Mouse (Mus musculus): ENCODE measurements around the gene Hoxd12. TPM values are rescaled to one million over a fixed set of nuclear protein-coding genes. Genes with fewer than 3 reads are reported as not detected.

Hoxd12 gene
- polyA plus RNA-seq, 1 experiment from 2014 or later = 0.12 TPM

- Histone ChIP-seq H3K9ac (ENCODE audit: low read depth, low read length) (no peak overlapping the region), H3K27ac (ENCODE audit: low read depth, low read length) (no peak overlapping the region; the same call in 1 of the 2 replicates)
Observed at GRCm38 (mm10) chr2:74682796-74683195, 8.0 kb downstream of the Hoxd12 start.

DNA sequence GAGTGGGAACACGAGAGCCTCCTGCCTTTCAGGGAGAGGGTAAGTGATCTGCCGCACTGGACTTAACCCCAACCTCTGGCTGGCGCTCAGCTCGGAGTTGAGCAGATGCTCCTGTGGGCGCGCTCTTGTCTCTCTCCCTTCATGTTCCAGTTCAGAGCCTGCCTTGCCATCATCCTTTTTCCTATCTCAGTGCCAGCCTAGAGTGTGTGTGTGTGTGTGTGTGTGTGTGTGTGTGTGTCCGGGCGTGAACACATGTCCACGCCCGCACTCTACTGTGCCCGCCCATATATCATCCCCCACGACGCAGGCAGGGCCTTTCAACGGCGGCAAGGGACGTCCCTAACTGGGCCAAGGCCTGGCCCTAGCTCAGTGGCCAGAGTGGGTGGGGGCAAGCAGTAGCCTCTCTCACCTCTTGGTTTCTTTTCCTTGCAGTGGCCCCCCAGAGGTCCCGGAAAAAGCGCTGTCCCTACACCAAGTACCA lies 8.7 kb downstream of the Hoxd12 start:
- H3K4me3 ChIP-seq (ENCODE audit: low read depth, low read length) = peak overlapping the region; percentile 40
- H3K36me3 ChIP-seq (ENCODE audit: control insufficient read depth, insufficient read depth) = no peaks in the 10 kb centered on the region
- no peak overlapping the region for H3K9ac ChIP-seq (ENCODE audit: low read depth, low read length)
- H3K4me1 ChIP-seq (replicated peaks; ENCODE audit: control insufficient read depth, insufficient read depth, low read length) = no peaks in the 10 kb centered on the region
- H3K4me2 ChIP-seq (replicated peaks; ENCODE audit: low read depth) = no peak overlapping the region
- no peak for ATAC-seq
- 2% methylated on average over 18 of the region's 18 CpGs for WGBS
- H3K27ac ChIP-seq (ENCODE audit: low read depth, low read length) = no peak overlapping the region
- no peak for TF ChIP-seq CTCF (IDR thresholded peaks at IDR 0.05; ENCODE audit: low read depth)
- no peaks in the 10 kb centered on the region for H3K9me3 ChIP-seq (ENCODE audit: control insufficient read depth)
- H3K27me3 ChIP-seq (replicated peaks; ENCODE audit: control insufficient read depth, insufficient read depth, low read length) = peaks cover 99% of the 10 kb centered on the region

More at GRCm38 (mm10) chr2:74682796-74683195, 8.0 kb downstream of the Hoxd12 start:
- Histone ChIP-seq H3K4me1 (replicated peaks; ENCODE audit: control insufficient read depth, insufficient read depth, low read length) (no peaks in the 10 kb centered on the region), H3K27me3 (replicated peaks; ENCODE audit: control insufficient read depth, insufficient read depth, low read length) (peaks cover 99% of the 10 kb centered on the region), H3K4me3 (ENCODE audit: low read depth, low read length) (peak overlapping the region; percentile 40), H3K4me2 (replicated peaks; ENCODE audit: low read depth) (peak overlapping the region; percentile 60), H3K36me3 (ENCODE audit: control insufficient read depth, insufficient read depth) (no peaks in the 10 kb centered on the region), H3K9me3 (ENCODE audit: control insufficient read depth) (no peaks in the 10 kb centered on the region)
- no peak for ATAC-seq
- WGBS = under 1% methylated on average over 48 of the region's 51 CpGs
- TF ChIP-seq CTCF (IDR thresholded peaks at IDR 0.05; ENCODE audit: low read depth) = no peak

GRCm38 (mm10) chr2:74684106-74684505 lies 9.3 kb downstream of the Hoxd12 start:
- Histone ChIP-seq H3K9ac (ENCODE audit: low read depth, low read length) (no peak overlapping the region), H3K4me3 (ENCODE audit: low read depth, low read length) (no peak overlapping the region), H3K27ac (ENCODE audit: low read depth, low read length) (no peak overlapping the region), H3K4me1 (replicated peaks; ENCODE audit: control insufficient read depth, insufficient read depth, low read length) (no peaks in the 10 kb centered on the region), H3K4me2 (replicated peaks; ENCODE audit: low read depth) (no peak overlapping the region), H3K36me3 (ENCODE audit: control insufficient read depth, insufficient read depth) (no peaks in the 10 kb centered on the region), H3K27me3 (replicated peaks; ENCODE audit: control insufficient read depth, insufficient read depth, low read length) (peaks cover 99% of the 10 kb centered on the region), H3K9me3 (ENCODE audit: control insufficient read depth) (no peaks in the 10 kb centered on the region)
- 6% methylated on average over 12 of the region's 12 CpGs for WGBS
- no peak for ATAC-seq
- no peak for TF ChIP-seq CTCF (IDR thresholded peaks at IDR 0.05; ENCODE audit: low read depth)

DNA sequence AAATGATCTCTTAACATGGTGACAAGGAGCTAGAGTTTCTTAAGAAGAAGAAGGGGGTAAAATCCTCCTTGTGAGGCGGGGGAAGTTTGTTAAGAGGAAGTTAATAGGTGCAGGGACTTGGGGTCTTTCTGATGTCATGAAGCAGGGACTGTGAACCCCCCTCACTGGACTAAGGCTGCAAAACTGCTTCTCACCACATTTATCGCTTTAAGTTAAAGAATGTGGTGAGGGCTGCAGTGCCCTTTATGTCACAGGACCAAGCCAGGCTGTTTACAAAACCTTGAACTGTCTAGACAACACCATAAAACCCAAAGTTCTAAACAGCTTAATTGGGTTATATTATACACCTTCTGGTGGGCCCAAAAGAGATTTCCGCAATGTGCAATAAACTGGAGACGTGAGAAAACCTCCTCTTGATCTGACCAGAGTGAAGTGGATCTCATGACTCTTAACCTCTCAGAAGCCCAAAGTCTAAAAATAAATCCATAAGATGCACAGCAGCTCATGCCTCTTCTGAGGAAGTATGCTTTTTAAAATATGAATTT lies 10.3 kb downstream of the Hoxd12 start:
- H3K4me1 ChIP-seq (replicated peaks; ENCODE audit: control insufficient read depth, insufficient read depth, low read length) = no peaks in the 10 kb centered on the region
- H3K27me3 ChIP-seq (replicated peaks; ENCODE audit: control insufficient read depth, insufficient read depth, low read length) = peaks cover 99% of the 10 kb centered on the region
- no peaks in the 10 kb centered on the region for H3K9me3 ChIP-seq (ENCODE audit: control insufficient read depth)
- 12% methylated on average over 4 of the region's 4 CpGs for WGBS
- H3K4me2 ChIP-seq (replicated peaks; ENCODE audit: low read depth) = no peak overlapping the region
- H3K36me3 ChIP-seq (ENCODE audit: control insufficient read depth, insufficient read depth) = no peaks in the 10 kb centered on the region
- H3K27ac ChIP-seq (ENCODE audit: low read depth, low read length) = no peak overlapping the region
- no peak for TF ChIP-seq CTCF (IDR thresholded peaks at IDR 0.05; ENCODE audit: low read depth)
- H3K4me3 ChIP-seq (ENCODE audit: low read depth, low read length) = no peak overlapping the region
- ATAC-seq = no peak
- no peak overlapping the region for H3K9ac ChIP-seq (ENCODE audit: low read depth, low read length)

GRCm38 (mm10) chr2:74686301-74686987 lies 11.6 kb downstream of the Hoxd12 start:
- Histone ChIP-seq H3K4me1 (replicated peaks; ENCODE audit: control insufficient read depth, insufficient read depth, low read length) (no peaks in the 10 kb centered on the region), H3K9ac (ENCODE audit: low read depth, low read length) (no peak overlapping the region), H3K27me3 (replicated peaks; ENCODE audit: control insufficient read depth, insufficient read depth, low read length) (peaks cover 97% of the 10 kb centered on the region), H3K4me2 (replicated peaks; ENCODE audit: low read depth) (no peak overlapping the region), H3K4me3 (ENCODE audit: low read depth, low read length) (no peak overlapping the region), H3K9me3 (ENCODE audit: control insufficient read depth) (no peaks in the 10 kb centered on the region), H3K27ac (ENCODE audit: low read depth, low read length) (no peak overlapping the region), H3K36me3 (ENCODE audit: control insufficient read depth, insufficient read depth) (no peaks in the 10 kb centered on the region)
- TF ChIP-seq CTCF (IDR thresholded peaks at IDR 0.05; ENCODE audit: low read depth) = peak; percentile 74
- WGBS = 8% methylated on average over 17 of the region's 17 CpGs
- ATAC-seq = no peak

- Histone ChIP-seq H3K27me3 (replicated peaks; ENCODE audit: control insufficient read depth, insufficient read depth, low read length) (peaks cover 97% of the 10 kb centered on the region), H3K36me3 (ENCODE audit: control insufficient read depth, insufficient read depth) (no peaks in the 10 kb centered on the region), H3K4me2 (replicated peaks; ENCODE audit: low read depth) (no peak overlapping the region), H3K9ac (ENCODE audit: low read depth, low read length) (no peak overlapping the region), H3K9me3 (ENCODE audit: control insufficient read depth) (no peaks in the 10 kb centered on the region), H3K4me3 (ENCODE audit: low read depth, low read length) (0 out of 2 replicates have a peak overlapping the region, but pooled peaks have one; percentile 9), H3K4me1 (replicated peaks; ENCODE audit: control insufficient read depth, insufficient read depth, low read length) (no peaks in the 10 kb centered on the region), H3K27ac (ENCODE audit: low read depth, low read length) (no peak overlapping the region)
- 2% methylated on average over 27 of the region's 27 CpGs for WGBS
- no peak for TF ChIP-seq CTCF (IDR thresholded peaks at IDR 0.05; ENCODE audit: low read depth)
- ATAC-seq = no peak
Observed at GRCm38 (mm10) chr2:74686988-74687697, 12.3 kb downstream of the Hoxd12 start.
